Mouse (Mus musculus): ENCODE measurements around the gene Platr17.

- TF ChIP-seq RCOR1 (IDR thresholded peaks at IDR 0.05; ENCODE audit: low read depth, low read length) (no peak), ELF1 (IDR thresholded peaks at IDR 0.05; ENCODE audit: low read depth, low read length) (no peak), ZMIZ1 (IDR thresholded peaks at IDR 0.05; ENCODE audit: low read depth, low read length) (no peak), CTCF (IDR thresholded peaks at IDR 0.05 in 2 of 3, conservative IDR thresholded peaks at IDR 0.05 in 1 of 3; ENCODE audit: control insufficient read depth in 1 of 3, insufficient read depth in 1 of 3, low read depth in 2 of 3, low read length in 3 of 3, poor library complexity in 1 of 3, severe bottlenecking in 1 of 3) (no peak), POLR2A (IDR thresholded peaks at IDR 0.05; ENCODE audit: control insufficient read depth in 1 of 2, insufficient read depth in 1 of 2, low read depth in 1 of 2, low read length in 2 of 2, poor library complexity in 1 of 2) (no peak), TAL1 (IDR thresholded peaks at IDR 0.05; ENCODE audit: low read length) (no peak), HCFC1 (IDR thresholded peaks at IDR 0.05; ENCODE audit: low read depth, low read length) (no peak), ZNF384 (IDR thresholded peaks at IDR 0.05; ENCODE audit: low read depth, low read length) (no peak), CHD1 (IDR thresholded peaks at IDR 0.05; ENCODE audit: low read depth, low read length) (no peak), ZC3H11A (IDR thresholded peaks at IDR 0.05; ENCODE audit: low read depth, low read length) (no peak)
These were observed 30.5 kb upstream of the Platr17 start for GRCm38 (mm10) chr17:33874411-33874810.
